In genomic region chr4:138943730-138944129, GRCm38 (mm10) we compare ENCODE assay signal across 9 mouse cellular contexts. TPM values are rescaled to one million over a fixed set of nuclear protein-coding genes. Genes with fewer than 3 reads are reported as not detected.
DNase-seq lines count a peak whose midpoint lies in the region; ATAC-seq lines count a peak whose summit lies in the region.
"Had no signal": no experiment of that assay in that cellular context is flagged by ENCODE, and none has a peak within 500 bp of the region (broad histone marks: within the 10 kb centered on the region; RNA-seq: fewer than 3 reads in every experiment).

No protein-coding gene starts in this region.

- no peaks in the 10 kb centered on the region for H3K4me1 ChIP-seq in neural tube, embryonic 15.5 days
- peaks cover 9% of the 10 kb centered on the region for H3K4me1 ChIP-seq in liver, embryonic 12.5 days
- peaks cover 5% of the 10 kb centered on the region; the same call in 1 of the 2 replicates for H3K4me1 ChIP-seq in neural tube, embryonic 12.5 days

- H3K27ac ChIP-seq in neural tube, embryonic 15.5 days (replicated peaks) = no peak overlapping the region
- H3K27ac ChIP-seq in liver, embryonic 12.5 days = no peak overlapping the region
- H3K27ac ChIP-seq in neural tube, embryonic 12.5 days = no peak overlapping the region
- H3K27ac ChIP-seq: embryonic facial prominence, embryonic 12.5 days had no signal

- no peaks in the 10 kb centered on the region for H3K36me3 ChIP-seq in neural tube, embryonic 15.5 days
- H3K36me3 ChIP-seq in liver, embryonic 12.5 days = no peaks in the 10 kb centered on the region
- H3K36me3 ChIP-seq in neural tube, embryonic 12.5 days = no peaks in the 10 kb centered on the region
- H3K36me3 ChIP-seq: embryonic facial prominence, embryonic 12.5 days had no signal

- H3K9me3 ChIP-seq in neural tube, embryonic 15.5 days (replicated peaks) = no peaks in the 10 kb centered on the region
- no peaks in the 10 kb centered on the region for H3K9me3 ChIP-seq in liver, embryonic 12.5 days (replicated peaks)
- no peaks in the 10 kb centered on the region for H3K9me3 ChIP-seq in neural tube, embryonic 12.5 days
- H3K9me3 ChIP-seq: embryonic facial prominence, embryonic 12.5 days had no signal

- no peak overlapping the region for H3K4me2 ChIP-seq in neural tube, embryonic 15.5 days
- H3K4me2 ChIP-seq in liver, embryonic 12.5 days = peak overlapping the region; percentile 50
- peak overlapping the region; percentile 14; the same call in 1 of the 2 replicates for H3K4me2 ChIP-seq in neural tube, embryonic 12.5 days (replicated peaks)
- H3K4me2 ChIP-seq: embryonic facial prominence, embryonic 12.5 days had no signal

- no peaks in the 10 kb centered on the region; the same call in 1 of the 2 replicates for H3K27me3 ChIP-seq in neural tube, embryonic 15.5 days (replicated peaks)
- H3K27me3 ChIP-seq in liver, embryonic 12.5 days (replicated peaks) = peaks cover 12% of the 10 kb centered on the region
- no peaks in the 10 kb centered on the region for H3K27me3 ChIP-seq in neural tube, embryonic 12.5 days (replicated peaks)
- H3K27me3 ChIP-seq: embryonic facial prominence, embryonic 12.5 days had no signal

- no peak for ATAC-seq in neural tube, embryonic 15.5 days (ENCODE audit: low FRiP score)
- peak; percentile 100 for ATAC-seq in common myeloid progenitor, adult 5-6 weeks (replicated peaks; ENCODE audit: low read depth, poor library complexity, severe bottlenecking)
- peak; percentile 100 for ATAC-seq in granulocyte monocyte progenitor cell, adult 5-6 weeks (replicated peaks; ENCODE audit: poor library complexity, severe bottlenecking)
- ATAC-seq in liver, embryonic 12.5 days = peak; percentile 69; the same call in 1 of the 2 replicates
- ATAC-seq in neural tube, embryonic 12.5 days (ENCODE audit: low FRiP score, low read depth) = no peak

- H3K4me3 ChIP-seq in neural tube, embryonic 15.5 days (replicated peaks) = no peak overlapping the region
- peak overlapping the region; percentile 47 for H3K4me3 ChIP-seq in liver, embryonic 12.5 days
- no peak overlapping the region for H3K4me3 ChIP-seq in neural tube, embryonic 12.5 days
- H3K4me3 ChIP-seq: embryonic facial prominence, embryonic 12.5 days had no signal

- DNase-seq in neural tube, embryonic 10.5 days (ENCODE audit: extremely low spot score, low spot score) = peak; percentile 49
- DNase-seq in kidney, adult 9 months = peak; percentile 86
- DNase-seq in testis, postnatal 10 days (ENCODE audit: low spot score) = peak; percentile 91

- H3K9ac ChIP-seq in neural tube, embryonic 15.5 days (replicated peaks) = no peak overlapping the region
- no peak overlapping the region for H3K9ac ChIP-seq in liver, embryonic 12.5 days
- H3K9ac ChIP-seq in neural tube, embryonic 12.5 days = no peak overlapping the region
- H3K9ac ChIP-seq: embryonic facial prominence, embryonic 12.5 days had no signal

- 29% methylated on average over 15 of the region's 15 CpGs for WGBS in neural tube, embryonic 15.5 days
- 17% methylated on average over 15 of the region's 15 CpGs for WGBS in liver, embryonic 12.5 days (ENCODE audit: insufficient replicate concordance)
- WGBS in neural tube, embryonic 12.5 days = 33% methylated on average over 15 of the region's 15 CpGs

RNA-seq across cellular contexts. Expression of gene Rnf186, which starts 23.2 kb away (rescaled TPM):
- 3.5 TPM in 1 of 2 replicates, not detected in the other for polyA plus RNA-seq in neural tube, embryonic 15.5 days (2015; fragmentation: Nextera tagmentation; extraction: Ambion mirVana)
- total RNA-seq in common myeloid progenitor, adult 5-6 weeks (2017) = not detected in 2 replicates
- not detected in 2 replicates for total RNA-seq in granulocyte monocyte progenitor cell, adult 5-6 weeks (2014; fragmentation: Nextera tagmentation)
- total RNA-seq in granulocyte monocyte progenitor cell, adult 5-6 weeks (2017) = not detected in 2 replicates
- polyA plus RNA-seq in liver, embryonic 12.5 days (2016; fragmentation: Nextera tagmentation; extraction: Ambion mirVana) = not detected in 2 replicates
- not detected in 2 replicates for polyA plus RNA-seq in neural tube, embryonic 12.5 days (2016; fragmentation: Nextera tagmentation; extraction: Ambion mirVana)
- polyA plus RNA-seq: embryonic facial prominence, embryonic 12.5 days had no signal

RNA-seq across cellular contexts. Expression of gene Tmco4, which starts 29.0 kb away (rescaled TPM):
- 1.2 and 3.7 TPM in 2 replicates for polyA plus RNA-seq in neural tube, embryonic 15.5 days (2015; fragmentation: Nextera tagmentation; extraction: Ambion mirVana)
- total RNA-seq in common myeloid progenitor, adult 5-6 weeks (2017) = 16.4 and 28.0 TPM in 2 replicates
- 18.3 and 18.6 TPM in 2 replicates for total RNA-seq in granulocyte monocyte progenitor cell, adult 5-6 weeks (2014; fragmentation: Nextera tagmentation)
- 13.2 and 21.2 TPM in 2 replicates for total RNA-seq in granulocyte monocyte progenitor cell, adult 5-6 weeks (2017)
- 2.1 and 2.5 TPM in 2 replicates for polyA plus RNA-seq in liver, embryonic 12.5 days (2016; fragmentation: Nextera tagmentation; extraction: Ambion mirVana)
- polyA plus RNA-seq in neural tube, embryonic 12.5 days (2016; fragmentation: Nextera tagmentation; extraction: Ambion mirVana) = 0.98 and 1.2 TPM in 2 replicates

RNA-seq across cellular contexts. Expression of gene Otud3, which starts 30.0 kb away (rescaled TPM):
- 2.2 and 3.7 TPM in 2 replicates for polyA plus RNA-seq in neural tube, embryonic 15.5 days (2015; fragmentation: Nextera tagmentation; extraction: Ambion mirVana)
- 1.4 and 5.6 TPM in 2 replicates for total RNA-seq in common myeloid progenitor, adult 5-6 weeks (2017)
- 3.8 and 5.7 TPM in 2 replicates for total RNA-seq in granulocyte monocyte progenitor cell, adult 5-6 weeks (2014; fragmentation: Nextera tagmentation)
- 3.2 and 4.7 TPM in 2 replicates for total RNA-seq in granulocyte monocyte progenitor cell, adult 5-6 weeks (2017)
- 2.3 and 2.5 TPM in 2 replicates for polyA plus RNA-seq in liver, embryonic 12.5 days (2016; fragmentation: Nextera tagmentation; extraction: Ambion mirVana)
- polyA plus RNA-seq in neural tube, embryonic 12.5 days (2016; fragmentation: Nextera tagmentation; extraction: Ambion mirVana) = 3.7 and 4.2 TPM in 2 replicates

Comparison
In these comparisons a context has a peak if more than half of its experiments do, and no peak if none do; other contexts are left out.
1. ATAC-seq: peak in common myeloid progenitor, adult 5-6 weeks (single experiment), granulocyte monocyte progenitor cell, adult 5-6 weeks (single experiment) and liver, embryonic 12.5 days (single experiment); none in neural tube, embryonic 15.5 days (single experiment) and neural tube, embryonic 12.5 days (single experiment).
2. Peak in every context shown above with its lines, with median percentiles within 50 percentile points of each other: DNase-seq.